Mouse (Mus musculus): Measurements from ENCODE around the gene Anxa3.

Anxa3 gene

DNA sequence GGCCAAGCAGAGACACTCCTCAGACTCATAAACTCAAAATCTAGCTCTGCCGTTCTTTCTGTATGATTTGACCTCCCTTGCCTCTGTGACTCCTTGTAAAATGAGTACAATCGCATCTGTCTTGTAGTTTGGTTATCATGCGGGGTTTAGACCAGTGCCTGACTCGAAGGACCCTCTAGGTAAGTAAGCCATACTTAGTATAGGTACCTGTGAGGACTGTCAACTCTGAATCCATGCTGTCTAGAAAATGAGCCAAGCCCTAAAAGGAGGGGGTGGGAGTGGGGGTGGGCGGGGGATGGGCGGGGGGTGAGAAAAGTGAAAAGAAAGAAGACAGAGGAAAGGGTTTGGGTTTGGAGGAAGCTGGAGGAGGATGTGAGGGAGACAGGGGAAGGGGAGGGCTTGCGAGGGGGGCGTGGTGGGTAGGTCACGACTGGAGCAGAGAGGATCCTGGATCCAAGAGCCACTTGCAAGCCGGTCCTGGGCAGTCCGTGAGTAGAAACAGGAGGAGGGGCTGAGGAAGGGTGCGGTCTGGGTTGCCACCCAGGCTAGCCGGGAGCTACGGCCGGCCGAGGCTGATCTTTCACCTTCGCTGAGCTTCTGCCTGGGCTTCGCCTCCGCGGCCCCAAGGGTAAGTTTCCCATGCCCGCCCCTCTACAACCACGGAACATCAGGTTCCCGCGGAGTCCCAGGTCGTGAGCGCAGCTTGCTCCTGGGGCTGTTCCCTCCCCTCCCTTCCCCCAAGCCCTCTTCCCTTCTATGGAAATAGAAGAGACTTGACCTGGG lies at the start of gene Anxa3:
Gene Anxa3, plus strand, starts transcription at position 404 of the 783 bp plus-strand sequence.
- peak; percentile 65 for DNase-seq

DNA sequence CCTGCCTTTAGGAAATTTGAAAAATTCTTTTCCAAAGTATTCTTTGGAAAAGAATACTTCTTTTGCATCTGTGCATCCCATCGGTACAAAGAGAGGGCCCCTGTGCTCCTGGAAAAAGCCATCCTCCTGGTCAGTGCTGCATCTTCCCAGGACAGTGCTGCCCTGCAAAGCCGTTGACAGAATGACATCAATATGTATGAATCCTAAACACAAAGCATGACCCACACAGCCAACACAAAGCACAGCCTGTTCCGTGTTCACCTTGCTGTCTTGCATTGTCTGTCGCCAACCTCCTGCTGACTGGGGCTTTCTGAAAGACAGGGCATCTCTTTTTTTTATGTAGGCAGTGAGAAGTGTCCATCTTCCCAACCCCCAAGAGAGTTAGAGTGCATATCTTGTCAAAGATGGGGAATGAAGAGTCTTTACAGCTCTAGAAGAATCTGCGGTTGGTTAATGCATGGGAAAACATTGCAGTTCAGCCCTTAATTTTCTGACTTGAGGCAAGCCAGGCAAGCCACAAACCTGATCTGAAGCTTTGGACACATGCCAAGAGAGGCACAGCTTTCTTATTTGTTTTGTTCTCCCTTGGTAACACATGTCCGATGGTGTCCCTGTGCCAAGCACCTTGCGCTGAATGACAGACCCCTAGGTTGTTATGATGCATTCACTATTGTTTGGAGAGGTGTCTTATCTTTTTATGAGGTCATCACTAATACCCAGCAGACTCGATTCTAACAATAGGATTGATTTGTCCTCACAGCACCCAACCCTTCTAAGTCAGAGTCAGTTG lies 45.7 kb upstream of the Anxa3 start:
- no peak for DNase-seq

DNA sequence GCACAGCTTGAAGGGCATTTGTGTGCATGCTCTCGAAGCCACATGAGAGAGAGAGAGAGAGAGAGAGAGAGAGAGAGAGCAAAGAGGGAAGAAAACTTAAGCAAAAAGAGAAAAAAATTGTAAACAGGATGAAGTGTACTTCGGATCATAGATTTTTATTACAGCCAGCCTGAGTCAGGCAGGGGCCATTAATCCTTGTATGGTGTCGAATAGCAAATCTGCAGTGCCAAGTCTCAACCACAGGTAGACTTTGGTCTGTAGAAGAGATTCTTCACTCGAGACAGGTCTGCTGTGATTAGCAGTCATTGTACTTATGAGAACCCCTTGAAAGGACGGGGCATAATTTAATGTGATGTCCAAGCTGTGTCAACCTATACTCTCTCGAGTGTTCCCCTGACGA lies 35.5 kb upstream of the Anxa3 start:
- no peak for DNase-seq

DNA sequence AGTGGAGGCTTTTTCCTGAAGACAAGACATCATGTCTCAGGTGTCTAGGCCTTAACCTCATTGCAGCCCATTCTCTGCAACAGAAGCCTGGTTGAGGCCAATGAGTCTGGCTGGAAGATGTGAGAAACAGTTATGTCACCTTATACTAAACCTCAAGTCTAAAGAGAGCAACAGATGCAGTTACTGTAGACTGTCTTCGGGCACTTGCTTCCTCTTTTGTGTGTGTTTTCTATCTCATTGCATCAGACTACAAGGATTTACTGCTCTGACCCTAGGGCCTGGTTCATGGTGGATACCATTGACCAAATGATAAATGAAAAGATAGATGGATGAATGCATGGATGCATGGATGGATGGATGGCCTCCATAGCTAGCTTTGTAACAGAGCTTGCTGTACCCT lies 31.1 kb upstream of the Anxa3 start:
- no peak for DNase-seq

DNA sequence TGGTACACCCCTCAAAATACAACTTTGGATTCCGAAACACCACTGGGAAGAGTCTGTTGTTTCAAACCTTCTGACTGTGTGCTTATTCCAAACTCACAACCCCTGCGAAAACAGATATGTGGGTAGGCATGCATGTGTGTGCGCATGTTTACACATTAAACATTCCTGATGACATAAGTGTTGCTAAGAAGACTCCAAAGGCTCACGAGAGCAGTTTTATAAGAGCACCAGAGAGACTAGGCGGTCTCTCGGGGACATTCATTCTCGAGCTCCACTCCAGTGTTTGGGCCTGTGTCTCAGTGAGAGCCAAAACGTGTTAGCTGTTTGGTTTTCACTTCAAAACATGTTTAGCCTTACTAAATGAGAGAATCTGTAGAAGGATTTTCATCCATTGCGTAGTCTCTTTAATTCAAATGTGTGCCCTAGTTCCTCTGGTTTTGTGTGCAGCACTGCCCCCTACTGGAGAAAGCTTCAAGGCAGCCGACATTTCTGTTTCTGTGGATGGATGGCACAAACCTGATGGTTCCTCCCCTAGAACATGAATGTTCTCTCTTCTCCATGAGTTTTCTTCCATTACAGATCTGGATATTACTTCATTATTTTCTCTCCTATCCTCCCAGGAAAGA lies 24.2 kb upstream of the Anxa3 start:
- DNase-seq: peak; percentile 83

DNA sequence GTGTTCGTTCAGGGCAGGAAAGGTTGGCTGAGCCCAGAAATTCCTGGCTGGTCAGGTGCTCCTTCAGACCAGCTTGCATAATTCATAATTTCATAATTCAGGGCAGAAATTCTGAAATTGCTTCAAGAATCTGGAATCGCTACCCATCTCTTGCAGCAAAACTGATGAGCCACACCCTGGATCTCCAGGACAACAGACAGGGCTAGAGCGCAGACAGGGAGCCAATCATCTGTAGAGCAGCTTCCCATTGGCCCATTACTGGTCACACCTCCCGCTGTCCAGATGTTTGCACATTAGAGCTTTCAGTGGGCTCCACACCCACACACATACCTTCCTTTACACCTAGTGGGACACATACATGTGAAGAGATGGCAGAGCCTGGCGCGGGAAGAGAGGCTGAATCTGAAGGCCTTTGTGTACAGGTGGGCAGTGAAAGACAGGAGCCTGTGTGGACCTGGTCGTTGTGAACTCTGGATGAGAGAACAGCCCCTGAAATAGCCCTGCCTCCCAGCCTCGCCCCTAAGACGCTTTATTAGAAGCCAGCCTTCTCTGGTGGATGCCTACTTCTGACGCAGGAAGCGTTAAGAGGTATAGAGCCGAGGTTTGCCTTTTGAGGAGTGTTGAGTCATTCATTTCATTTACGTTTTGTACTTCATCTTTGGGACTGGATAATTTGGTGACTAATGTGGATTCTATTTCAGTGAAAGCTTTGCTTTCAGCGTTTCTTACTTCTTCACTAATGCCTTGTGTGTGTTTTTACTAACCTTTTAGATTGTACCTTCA lies 9.4 kb upstream of the Anxa3 start:
- DNase-seq: no peak

DNA sequence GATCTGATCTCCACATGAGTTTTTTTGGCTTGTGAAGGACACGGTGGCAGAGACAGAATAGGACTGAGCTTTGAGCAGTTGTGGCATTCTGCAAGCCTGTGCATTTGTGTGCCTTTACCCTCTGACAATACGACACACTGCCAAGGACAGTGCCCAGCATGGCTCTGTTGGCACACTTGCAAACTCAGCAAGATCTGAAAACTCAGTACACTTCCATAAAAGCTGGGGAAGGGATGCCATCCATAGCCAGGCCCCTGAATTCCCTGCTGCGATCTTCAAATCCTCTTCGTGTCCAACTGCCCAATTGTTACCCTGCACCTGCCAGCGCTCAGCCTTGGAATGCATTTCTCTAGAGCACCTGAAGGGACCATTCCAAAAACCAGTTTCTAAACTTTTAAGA lies 8.0 kb upstream of the Anxa3 start:
- no peak for DNase-seq

DNA sequence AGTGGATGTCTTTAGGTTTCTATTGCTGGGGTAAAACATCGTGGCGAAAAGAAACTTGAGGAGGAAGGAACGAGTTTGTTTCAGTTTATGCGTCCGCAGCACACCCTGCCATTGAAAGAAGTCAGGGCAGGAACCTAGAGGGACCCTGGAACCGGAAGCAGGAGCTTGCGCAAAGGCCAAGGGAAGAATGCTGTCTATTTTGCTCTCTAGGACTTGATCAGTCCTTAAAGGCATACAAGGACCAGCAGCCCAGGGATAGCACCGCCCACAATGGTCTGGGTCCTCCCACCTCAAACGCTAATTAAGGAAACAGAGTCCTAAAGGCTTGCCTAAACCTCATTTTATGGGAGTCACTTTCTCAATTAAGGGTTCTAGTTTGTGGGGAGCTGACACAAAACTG lies 717 bp upstream of the Anxa3 start:
- DNase-seq: peak; percentile 8

DNA sequence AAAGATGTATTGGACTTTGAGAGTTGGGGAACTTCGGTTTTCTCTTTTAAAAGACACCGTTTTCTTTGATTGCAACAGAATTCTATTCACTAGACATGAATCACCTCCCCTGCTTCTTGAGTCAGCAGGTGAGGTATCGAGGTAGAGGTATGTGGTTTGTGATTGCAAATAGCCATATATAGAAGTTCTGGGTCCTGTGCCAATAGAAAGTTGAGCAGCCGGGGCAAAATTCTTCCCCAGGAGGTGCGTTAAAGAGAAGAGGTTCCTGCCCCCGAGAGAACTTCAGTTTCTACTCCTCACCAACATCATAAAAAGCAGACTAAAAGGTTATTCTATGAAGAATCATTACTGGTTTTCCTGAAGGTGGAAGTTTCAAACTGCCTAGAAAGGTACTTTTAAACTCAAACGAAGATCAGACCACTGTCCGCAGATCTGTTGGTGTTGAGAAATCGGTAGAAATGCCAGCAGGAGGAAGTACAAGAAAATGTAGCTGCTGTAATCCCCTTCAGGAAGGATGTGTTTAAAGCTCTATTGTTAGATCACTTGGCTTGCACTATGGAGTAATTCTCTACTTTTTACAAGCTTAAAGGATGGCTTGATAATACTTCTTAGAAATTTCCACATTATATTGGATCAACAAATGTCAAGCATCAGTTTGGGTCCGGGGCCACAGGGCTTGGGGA lies 955 bp downstream of the Anxa3 start:
- DNase-seq: no peak

DNA sequence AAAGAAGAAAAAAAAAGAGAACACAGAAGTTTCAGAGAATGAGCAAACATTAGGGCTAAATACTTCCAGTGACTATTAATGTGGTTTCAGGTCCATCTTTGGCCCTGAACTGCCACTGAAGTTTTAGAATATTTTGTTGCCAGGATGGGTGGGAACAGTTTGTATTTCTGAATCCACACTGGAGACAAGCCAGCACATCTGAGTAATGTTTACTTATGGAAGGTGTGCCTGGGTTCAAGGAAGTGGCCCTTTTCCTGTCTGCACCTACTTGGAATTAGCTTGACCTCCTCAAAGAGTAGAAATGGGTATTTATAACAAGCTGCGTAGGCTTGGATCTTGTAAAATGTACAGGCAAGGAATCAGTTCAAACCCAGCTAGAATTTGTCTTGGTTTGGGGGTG lies 2.6 kb downstream of the Anxa3 start:
- no peak for DNase-seq

DNA sequence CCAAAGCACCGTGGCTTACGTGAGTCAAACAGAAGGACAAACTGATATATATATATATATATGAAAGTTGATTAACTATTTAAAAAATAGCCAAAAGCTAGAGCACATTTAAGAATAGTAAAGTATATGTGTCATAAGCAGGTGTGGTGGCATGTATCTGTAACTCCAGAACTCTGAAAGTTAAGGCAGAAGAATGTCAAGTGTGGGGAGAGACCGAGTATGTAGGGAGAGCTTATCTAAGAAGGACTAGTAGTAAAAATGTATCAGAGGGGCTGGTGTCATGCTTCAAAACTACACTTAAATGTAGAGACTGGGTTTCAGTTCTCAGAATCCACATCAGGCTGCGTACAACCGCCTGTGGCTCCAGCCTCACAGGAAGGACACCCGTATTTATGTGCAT lies 4.3 kb downstream of the Anxa3 start:
- no peak for DNase-seq

DNA sequence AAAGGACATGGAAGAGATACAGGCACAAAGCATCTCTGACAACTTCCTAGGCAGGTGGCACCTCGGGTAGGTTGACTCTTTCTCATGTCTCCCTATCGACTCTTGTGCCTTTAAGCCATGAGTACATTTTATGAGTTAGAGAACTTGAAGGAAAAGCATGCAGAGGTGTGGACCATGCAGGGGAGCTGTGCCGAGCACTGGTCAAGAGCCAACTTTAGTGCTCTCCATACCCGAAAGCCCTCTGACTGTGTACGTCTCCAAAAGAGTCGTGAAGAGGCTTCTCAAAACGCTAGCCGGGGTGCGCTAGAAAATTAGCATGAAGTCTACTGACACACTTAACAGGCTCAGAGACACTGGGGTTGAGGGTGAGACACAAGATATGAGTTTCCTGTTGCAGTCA lies 6.0 kb downstream of the Anxa3 start:
- DNase-seq: no peak

DNA sequence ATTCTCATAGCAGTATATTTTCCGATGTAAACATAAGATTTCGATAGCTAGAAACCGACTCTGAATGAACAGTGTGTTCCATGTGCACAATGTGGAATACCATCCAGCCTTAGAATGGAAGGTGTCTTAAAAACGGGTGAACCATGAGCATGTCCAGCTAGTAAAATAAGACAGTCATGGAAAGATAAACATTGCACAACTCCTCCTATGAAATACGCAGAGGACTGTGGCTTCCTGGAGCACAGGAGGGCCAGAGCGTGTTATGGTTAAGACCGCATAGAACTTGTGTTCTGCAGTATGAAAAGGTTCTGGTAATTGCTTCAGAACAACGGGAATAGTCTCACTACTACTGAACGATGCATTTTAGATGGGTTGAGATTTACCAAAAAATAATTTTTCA lies 6.8 kb downstream of the Anxa3 start:
- no peak for DNase-seq

DNA sequence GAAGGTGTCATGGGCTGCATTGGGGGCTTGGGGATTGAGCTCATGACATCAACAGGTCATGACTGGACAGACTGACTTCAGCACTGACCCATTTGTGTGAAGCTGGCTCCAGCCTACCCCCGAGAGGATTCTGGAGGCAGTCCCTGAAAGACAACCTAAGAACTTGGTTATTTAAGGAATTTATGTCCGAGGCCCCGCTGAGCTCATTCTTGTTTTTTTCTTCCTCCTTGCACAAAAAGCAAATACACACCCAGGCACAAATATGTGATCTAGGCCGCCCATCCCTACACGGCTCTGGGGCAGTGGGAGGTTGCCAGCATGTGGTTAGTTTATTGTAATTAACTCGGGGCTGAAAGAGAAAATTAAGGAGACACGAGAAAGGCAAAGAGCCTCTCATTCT lies 9.0 kb downstream of the Anxa3 start:
- DNase-seq: peak; percentile 37

DNA sequence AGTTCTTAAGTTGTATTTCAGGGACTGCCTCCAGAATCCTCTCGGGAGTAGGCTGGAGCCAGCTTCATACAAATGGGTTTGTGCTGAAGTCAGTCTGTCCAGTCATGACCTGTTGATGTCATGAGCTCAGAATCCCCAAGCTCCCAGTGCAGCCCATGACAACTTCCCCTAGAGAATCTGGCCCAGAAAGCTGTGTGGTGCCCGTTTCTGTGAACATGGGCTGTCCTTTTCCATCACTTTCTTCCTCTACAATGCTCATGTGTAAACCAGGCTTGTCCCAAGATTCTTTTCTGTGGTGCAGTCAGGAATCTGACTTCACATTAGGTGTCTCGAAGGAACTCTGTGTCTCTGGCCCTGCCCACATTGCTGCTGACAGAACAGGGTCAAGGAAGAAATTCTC lies 10.0 kb downstream of the Anxa3 start:
- peak; percentile 8 for DNase-seq

DNA sequence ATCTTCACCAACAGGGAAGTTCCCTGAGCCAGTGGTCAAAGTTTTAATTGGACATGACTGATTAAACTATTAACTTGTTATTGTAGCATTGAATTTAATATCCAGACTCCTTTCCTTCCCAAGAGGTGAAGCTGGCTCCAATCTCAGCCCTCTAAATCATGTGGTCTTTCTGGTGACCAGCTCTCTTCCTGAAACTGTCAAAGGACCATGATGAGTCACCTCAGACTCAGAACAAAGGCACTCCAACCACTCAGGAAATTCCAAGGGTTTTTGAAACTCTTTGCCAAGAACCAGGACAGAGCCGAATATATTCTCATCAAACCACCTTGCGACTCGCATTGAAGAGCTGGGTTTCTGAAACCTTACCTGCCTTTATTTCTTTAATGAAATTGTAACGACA lies 11.2 kb downstream of the Anxa3 start:
- DNase-seq: peak; percentile 8

DNA sequence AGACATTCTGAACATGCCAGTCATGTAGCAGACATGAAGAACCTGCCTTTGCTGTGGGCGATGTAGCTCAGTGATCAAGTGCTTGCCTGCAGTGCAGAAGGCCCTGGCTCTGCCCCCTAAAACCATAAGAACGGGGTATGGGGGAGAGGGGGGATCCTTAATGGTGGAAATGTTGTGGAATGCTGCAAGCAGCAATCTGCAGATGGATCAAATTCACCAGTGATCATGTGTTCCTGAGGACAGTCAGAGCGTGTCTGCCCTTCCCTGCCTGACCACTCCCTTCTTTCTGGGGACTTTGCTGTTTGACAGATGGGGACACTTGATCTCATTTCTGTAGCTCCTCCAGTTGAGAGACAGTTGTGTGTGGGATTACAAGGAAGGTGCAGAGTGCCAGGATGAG lies 11.7 kb downstream of the Anxa3 start:
- DNase-seq: no peak

DNA sequence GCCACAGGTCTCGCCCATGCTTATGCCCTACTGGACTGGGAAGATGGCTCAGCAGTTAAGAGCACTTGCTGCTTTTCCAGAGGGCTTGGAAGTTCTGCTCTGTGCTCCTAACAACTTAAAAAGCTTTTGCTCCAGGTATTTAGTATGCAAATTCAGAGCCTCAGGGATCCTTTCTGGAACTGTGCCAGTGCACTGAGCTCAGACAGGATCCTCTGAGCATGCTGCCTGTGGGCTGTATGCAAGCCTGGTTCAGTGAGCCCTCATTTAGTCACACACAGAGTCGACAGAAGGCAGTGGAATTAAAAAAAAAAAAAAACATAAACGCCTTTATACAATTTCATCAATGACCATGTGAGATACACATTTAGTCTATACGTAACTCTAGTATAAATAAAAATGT lies 17.5 kb downstream of the Anxa3 start:
- DNase-seq: no peak

DNA sequence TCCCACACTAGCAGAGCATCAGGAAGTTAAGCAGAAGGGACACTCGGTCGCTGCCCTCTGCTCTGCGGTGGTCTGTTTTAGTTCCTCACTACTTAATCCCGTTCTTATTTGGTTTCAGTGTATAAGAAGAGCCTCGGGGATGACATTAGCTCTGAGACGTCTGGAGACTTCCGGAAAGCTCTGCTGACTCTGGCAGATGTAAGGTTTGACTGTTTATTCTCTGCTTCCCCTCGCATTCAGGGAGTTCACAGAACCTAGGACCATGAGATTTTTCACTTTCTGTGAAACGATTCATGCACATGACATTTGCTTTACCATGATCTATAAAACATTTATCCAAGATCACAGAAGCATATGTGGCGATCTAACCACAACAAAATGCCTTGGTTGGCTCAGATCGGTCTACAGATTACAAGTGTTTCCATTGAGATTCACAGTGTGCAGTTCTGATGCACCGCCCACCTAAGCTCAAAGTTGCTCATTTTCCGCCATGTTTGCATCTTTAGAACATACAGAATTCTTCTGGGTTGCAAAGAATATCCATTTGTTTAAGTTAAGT lies 31.7 kb downstream of the Anxa3 start:
- DNase-seq: no peak

DNA sequence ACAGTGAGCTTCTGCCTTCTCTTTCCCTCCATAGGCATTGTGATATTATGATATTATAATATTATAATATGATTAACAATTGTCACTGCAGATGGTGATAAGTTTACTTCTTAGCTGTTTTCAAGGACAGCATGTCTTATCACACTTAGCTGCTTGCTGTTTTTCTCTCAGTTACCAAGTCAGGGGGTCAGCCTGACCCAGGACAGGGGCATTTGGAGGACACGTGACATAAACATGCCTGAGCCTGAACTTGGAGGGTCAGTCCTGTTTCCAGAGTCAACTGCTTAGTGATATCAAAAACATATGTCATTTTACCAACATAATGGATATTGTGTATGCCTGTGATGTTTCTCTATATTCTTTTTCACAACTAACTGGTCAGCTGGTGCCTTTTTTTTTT lies 34.0 kb downstream of the Anxa3 start:
- DNase-seq: no peak

DNA sequence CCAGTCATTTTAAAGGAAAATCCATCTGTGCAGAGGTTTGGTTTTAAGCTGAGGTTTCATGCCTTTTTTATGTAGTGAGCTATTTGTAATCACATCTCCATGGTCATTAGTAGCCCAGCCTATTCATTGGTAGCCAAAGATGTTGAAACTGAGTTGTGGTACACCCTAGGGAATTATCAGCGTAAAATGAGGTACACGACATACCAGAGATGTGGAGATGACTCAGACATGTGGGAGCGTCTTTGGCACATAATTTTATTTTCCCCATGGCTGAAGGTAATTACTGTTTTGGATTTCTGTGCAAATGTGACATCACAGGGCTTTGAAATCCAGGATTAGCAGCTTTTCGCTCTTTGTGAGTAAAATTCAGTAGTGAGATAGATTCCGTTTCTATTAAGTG lies 41.2 kb downstream of the Anxa3 start:
- no peak for DNase-seq

DNA sequence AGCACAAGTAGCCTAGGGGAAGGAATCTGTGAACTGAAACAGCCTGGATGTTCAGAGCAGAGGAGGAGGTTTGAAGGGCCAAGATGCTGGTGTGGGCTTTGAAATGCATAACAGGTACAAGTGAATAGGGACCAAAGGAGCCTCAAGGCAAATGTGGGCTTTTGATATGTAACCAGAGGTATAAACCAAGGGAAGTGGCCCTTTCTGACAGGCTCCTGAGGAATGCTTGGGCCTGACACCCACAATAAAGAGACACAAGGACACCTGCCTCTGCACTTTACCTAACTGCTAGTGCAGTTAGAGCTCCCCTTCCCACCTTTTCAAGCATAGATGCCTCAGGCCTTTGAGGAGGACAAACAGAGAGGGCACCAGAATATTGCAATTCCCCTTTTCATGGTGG lies 54.8 kb downstream of the Anxa3 start:
- DNase-seq: no peak

All from embryo, embryonic 11 days (tissue).